Mouse (Mus musculus): Measurements from ENCODE around the gene Galnt9. TPM values are rescaled to one million over a fixed set of nuclear protein-coding genes. Genes with fewer than 3 reads are reported as not detected.

Gene Galnt9
- 10 to 100 TPM; 12.8 to 16.2 TPM for total RNA-seq (2023)

DNA sequence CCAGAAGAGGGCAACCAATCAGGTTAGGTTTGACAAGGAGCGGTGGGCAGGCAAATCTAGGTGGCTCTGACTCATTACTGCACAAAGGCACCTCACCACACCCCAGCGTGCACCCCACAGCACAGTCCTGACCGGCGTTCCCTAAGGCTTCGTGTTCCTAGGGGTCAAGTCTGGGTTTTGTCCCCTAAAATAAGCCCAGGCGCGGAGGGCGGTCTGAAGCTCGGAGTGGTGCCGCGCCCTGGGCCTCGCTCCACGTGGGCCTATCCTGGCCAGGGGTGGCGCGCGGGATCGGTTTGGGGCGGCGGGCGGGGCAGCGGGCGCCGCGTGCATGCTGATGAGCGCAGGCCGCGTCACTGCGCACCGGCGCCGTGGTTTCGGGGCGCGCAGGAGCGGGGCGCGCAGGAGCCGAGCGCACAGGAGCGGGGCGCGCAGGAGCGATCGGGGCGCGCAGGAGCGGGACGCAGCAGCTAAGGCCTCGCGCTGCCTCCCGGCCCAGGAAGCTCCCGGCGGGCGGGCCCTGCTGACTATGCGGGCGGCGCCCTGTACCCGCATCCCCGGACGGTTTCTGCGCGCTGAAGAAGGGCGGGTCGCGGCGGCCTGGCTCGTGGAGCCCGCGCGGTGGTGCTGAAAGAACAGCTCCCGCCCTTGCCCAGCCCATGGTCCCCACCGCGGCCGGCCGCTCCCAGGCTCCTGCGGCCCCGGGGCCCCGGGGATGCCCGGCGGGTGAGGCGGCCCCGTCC, at the start of gene Galnt9:
TSS of gene Galnt9 (plus strand) at position 405 of the 740 bp plus-strand sequence.

DNA sequence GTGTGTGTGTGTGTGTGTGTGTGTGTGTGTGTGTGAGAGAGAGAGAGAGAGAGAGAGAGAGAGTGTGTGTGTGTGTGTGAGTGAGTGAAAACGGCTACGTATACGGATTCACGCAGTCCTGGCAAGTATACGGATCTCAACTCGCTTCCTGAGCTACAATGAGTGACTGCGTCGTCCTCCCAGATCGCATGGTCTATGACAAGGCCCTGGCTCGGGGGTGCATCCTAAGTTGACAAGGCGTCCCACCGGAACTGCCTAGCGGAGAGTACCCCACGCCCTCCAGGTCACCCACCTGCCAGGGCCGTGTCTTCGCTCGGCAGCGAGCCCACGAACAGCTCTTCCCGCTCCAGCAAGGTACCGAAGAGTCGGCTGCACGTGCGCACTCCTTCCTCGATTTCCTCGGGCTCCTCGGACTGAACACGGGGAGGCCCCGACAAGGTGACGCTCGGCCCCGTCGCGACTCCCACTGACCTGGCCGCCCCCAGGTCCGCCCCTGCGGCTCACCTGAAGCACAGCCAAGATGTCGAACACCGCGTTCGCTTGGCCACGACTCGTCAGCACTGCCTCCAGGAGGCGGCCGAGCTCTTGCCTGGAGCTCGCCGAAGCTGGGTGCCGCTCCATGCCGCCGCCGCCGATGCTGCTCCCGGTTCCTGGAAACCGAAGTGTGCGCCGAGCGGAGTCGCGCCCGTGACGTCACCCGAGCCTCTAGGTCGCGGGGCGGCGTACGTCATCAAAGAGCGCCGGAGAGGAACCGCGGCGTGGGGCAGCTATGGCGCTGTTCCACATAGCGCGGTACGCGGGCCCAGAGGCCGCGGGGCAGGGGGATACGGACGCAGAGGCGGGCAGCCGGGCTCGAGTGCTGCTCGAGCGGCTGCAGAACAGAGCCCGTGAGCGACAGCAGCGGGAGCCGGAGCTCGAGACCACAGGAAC, 108.8 kb downstream of the Galnt9 start, which contains the start of the genes Noc4l and Ddx51:
TSS of gene Noc4l (minus strand) at position 699 of the 930 bp plus-strand sequence.
TSS of gene Ddx51 (plus strand) at position 733 of the 930 bp plus-strand sequence.

Other genes with a start within 250 kb of the Galnt9 start
- not detected for gene P2rx2, start 201.1 kb upstream of the Galnt9 start, total RNA-seq (2023)
- gene Lrcol1, start 199.6 kb upstream of the Galnt9 start, total RNA-seq (2023) = not detected
- 100 to 1,000 TPM in 1 of 2 experiments, 10 to 100 TPM in 1; 97.6 to 110 TPM for gene Fbrsl1, start 95.9 kb upstream of the Galnt9 start, total RNA-seq (2023)
- gene Noc4l, start 109.1 kb downstream of the Galnt9 start, total RNA-seq (2023) = 10 to 100 TPM; 28.9 to 42.5 TPM
- 10 to 100 TPM; 23.6 to 28.8 TPM for gene Ddx51, start 109.1 kb downstream of the Galnt9 start, total RNA-seq (2023)
- 100 to 1,000 TPM; 170 to 179 TPM for gene Ep400, start 226.4 kb downstream of the Galnt9 start, total RNA-seq (2023)
- 10 to 100 TPM; 20.6 to 21.8 TPM for gene Pus1, start 236.3 kb downstream of the Galnt9 start, total RNA-seq (2023)

Data from monocyte, adult 59 days (primary cell).